Mouse (Mus musculus): ENCODE results near the gene Ptpro. TPM values are rescaled to one million over a fixed set of nuclear protein-coding genes. Genes with fewer than 3 reads are reported as not detected.

The Ptpro gene
- polyA plus RNA-seq, 2 experiments = 2.0 to 2.3 TPM

GRCm38 (mm10) chr6:137495233-137495632 lies 243.1 kb downstream of the Ptpro start:
- DNase-seq (ENCODE audit: low spot score) (no peak), ATAC-seq (ENCODE audit: low FRiP score, low read depth) (no peak)
- no peak for TF ChIP-seq POLR2A (IDR thresholded peaks at IDR 0.05; ENCODE audit: borderline replicate concordance, extremely low read depth, insufficient read depth, insufficient read length)
- 75% methylated on average over 6 of the region's 6 CpGs for WGBS
- no peak overlapping the region for H3K27ac ChIP-seq (replicated peaks; ENCODE audit: low read depth, low read length)
- no peak overlapping the region for H3K4me3 ChIP-seq (replicated peaks; ENCODE audit: low read length)
- H3K9ac ChIP-seq (ENCODE audit: low read depth, low read length, severe bottlenecking) = no peak overlapping the region
- no peaks in the 10 kb centered on the region for H3K27me3 ChIP-seq (ENCODE audit: control insufficient read depth, insufficient read depth, low read length)
- H3K9me3 ChIP-seq (ENCODE audit: control insufficient read depth, low read length) = no peaks in the 10 kb centered on the region
- H3K4me1 ChIP-seq (ENCODE audit: control insufficient read depth, insufficient read depth, low read length) = no peaks in the 10 kb centered on the region
- H3K4me2 ChIP-seq (replicated peaks; ENCODE audit: low read depth, low read length, severe bottlenecking) = no peak overlapping the region
- 0 out of 2 replicates have a peak, but pooled peaks cover under 1% of the 10 kb centered on the region for H3K36me3 ChIP-seq (ENCODE audit: control insufficient read depth, insufficient read depth, low read length)

- WGBS = 97% methylated on average over 2 of the region's 2 CpGs
- no peak for DNase-seq (ENCODE audit: low spot score)
These were observed 244.4 kb downstream of the Ptpro start for GRCm38 (mm10) chr6:137496562-137496961.

DNA sequence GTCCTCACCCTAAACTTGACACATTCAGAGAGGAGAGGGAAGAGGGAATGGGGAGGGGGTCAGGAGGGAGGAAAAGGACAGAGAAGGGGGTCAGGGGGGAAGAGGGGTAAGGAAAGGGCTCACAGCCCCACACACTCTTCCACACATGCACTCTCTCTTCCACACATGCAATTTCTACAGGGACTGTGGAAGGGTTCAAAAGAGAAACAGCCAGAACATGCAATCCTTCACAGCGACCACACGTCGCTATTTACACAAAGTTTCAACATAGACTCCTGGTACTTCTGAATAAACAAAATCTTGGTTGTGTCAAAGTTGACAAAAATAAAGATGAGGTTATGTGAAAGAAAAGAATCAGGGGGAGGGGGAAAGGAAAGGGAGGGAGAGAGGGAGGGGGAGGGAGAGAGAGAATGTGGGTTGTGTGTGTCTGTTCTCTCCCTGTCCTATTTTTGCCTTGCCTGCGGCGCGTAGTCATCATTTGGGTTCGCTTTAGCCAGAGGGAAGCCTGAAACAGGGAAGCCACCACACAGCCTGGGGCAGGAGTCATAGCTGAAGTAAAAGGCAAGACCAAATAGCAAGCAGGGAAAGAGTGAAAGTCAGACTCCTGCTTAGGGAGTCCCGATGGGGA lies 245.2 kb downstream of the Ptpro start:
- WGBS = 88% methylated on average over 8 of the region's 8 CpGs
- DNase-seq (ENCODE audit: low spot score) (no peak), ATAC-seq (ENCODE audit: low FRiP score, low read depth) (no peak)
- Histone ChIP-seq H3K9ac (ENCODE audit: low read depth, low read length, severe bottlenecking) (no peak overlapping the region), H3K27me3 (ENCODE audit: control insufficient read depth, insufficient read depth, low read length) (no peaks in the 10 kb centered on the region), H3K4me3 (replicated peaks; ENCODE audit: low read length) (no peak overlapping the region), H3K36me3 (ENCODE audit: control insufficient read depth, insufficient read depth, low read length) (no peaks in the 10 kb centered on the region), H3K9me3 (ENCODE audit: control insufficient read depth, low read length) (no peaks in the 10 kb centered on the region), H3K4me2 (replicated peaks; ENCODE audit: low read depth, low read length, severe bottlenecking) (no peak overlapping the region), H3K4me1 (ENCODE audit: control insufficient read depth, insufficient read depth, low read length) (no peaks in the 10 kb centered on the region), H3K27ac (replicated peaks; ENCODE audit: low read depth, low read length) (no peak overlapping the region)
- no peak for TF ChIP-seq POLR2A (IDR thresholded peaks at IDR 0.05; ENCODE audit: borderline replicate concordance, extremely low read depth, insufficient read depth, insufficient read length)

More at GRCm38 (mm10) chr6:137496562-137496961, 244.4 kb downstream of the Ptpro start:
- Histone ChIP-seq H3K27me3 (ENCODE audit: control insufficient read depth, insufficient read depth, low read length) (no peaks in the 10 kb centered on the region), H3K4me1 (ENCODE audit: control insufficient read depth, insufficient read depth, low read length) (no peaks in the 10 kb centered on the region), H3K4me3 (replicated peaks; ENCODE audit: low read length) (no peak overlapping the region), H3K9ac (ENCODE audit: low read depth, low read length, severe bottlenecking) (no peak overlapping the region), H3K36me3 (ENCODE audit: control insufficient read depth, insufficient read depth, low read length) (no peaks in the 10 kb centered on the region), H3K9me3 (ENCODE audit: control insufficient read depth, low read length) (no peaks in the 10 kb centered on the region), H3K4me2 (replicated peaks; ENCODE audit: low read depth, low read length, severe bottlenecking) (no peak overlapping the region), H3K27ac (replicated peaks; ENCODE audit: low read depth, low read length) (no peak overlapping the region)
- TF ChIP-seq POLR2A (IDR thresholded peaks at IDR 0.05; ENCODE audit: borderline replicate concordance, extremely low read depth, insufficient read depth, insufficient read length) = no peak
- no peak for ATAC-seq (ENCODE audit: low FRiP score, low read depth)

- Histone ChIP-seq H3K36me3 (ENCODE audit: control insufficient read depth, insufficient read depth, low read length) (no peaks in the 10 kb centered on the region), H3K4me2 (replicated peaks; ENCODE audit: low read depth, low read length, severe bottlenecking) (no peak overlapping the region), H3K9ac (ENCODE audit: low read depth, low read length, severe bottlenecking) (no peak overlapping the region), H3K27ac (replicated peaks; ENCODE audit: low read depth, low read length) (no peak overlapping the region), H3K4me3 (replicated peaks; ENCODE audit: low read length) (no peak overlapping the region), H3K27me3 (ENCODE audit: control insufficient read depth, insufficient read depth, low read length) (no peaks in the 10 kb centered on the region), H3K4me1 (ENCODE audit: control insufficient read depth, insufficient read depth, low read length) (no peaks in the 10 kb centered on the region), H3K9me3 (ENCODE audit: control insufficient read depth, low read length) (no peaks in the 10 kb centered on the region)
- WGBS = 79% methylated on average over 6 of the region's 6 CpGs
- DNase-seq (ENCODE audit: low spot score) = no peak
- TF ChIP-seq POLR2A (IDR thresholded peaks at IDR 0.05; ENCODE audit: borderline replicate concordance, extremely low read depth, insufficient read depth, insufficient read length) = no peak
- ATAC-seq (ENCODE audit: low FRiP score, low read depth) = no peak
These were observed 246.7 kb downstream of the Ptpro start for GRCm38 (mm10) chr6:137498781-137499180.

DNA sequence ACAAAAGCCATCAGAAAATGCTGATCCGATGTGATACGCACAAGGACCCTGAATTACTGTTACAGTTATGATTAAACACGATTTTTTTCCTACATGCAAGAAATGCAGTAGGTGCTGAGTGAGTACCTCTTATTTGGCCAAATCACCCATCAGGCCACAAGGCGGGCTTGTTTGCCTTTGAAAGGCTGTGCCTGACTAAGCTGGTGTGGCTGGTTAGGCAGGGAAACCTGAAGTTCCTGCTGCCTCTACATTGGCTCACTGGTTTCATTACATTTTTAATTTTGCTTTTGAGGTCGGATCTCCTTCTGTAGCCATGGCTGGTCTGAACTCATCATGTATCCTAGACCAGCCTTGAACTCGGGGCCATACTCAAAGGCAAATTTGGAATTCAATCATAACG lies 250.9 kb downstream of the Ptpro start:
- WGBS = 90% methylated on average over 7 of the region's 7 CpGs
- H3K4me2 ChIP-seq (replicated peaks; ENCODE audit: low read depth, low read length, severe bottlenecking) = no peak overlapping the region
- H3K27me3 ChIP-seq (ENCODE audit: control insufficient read depth, insufficient read depth, low read length) = no peaks in the 10 kb centered on the region
- H3K4me3 ChIP-seq (replicated peaks; ENCODE audit: low read length) = no peak overlapping the region
- DNase-seq (ENCODE audit: low spot score) (no peak), ATAC-seq (ENCODE audit: low FRiP score, low read depth) (no peak)
- H3K9me3 ChIP-seq (ENCODE audit: control insufficient read depth, low read length) = no peaks in the 10 kb centered on the region
- H3K27ac ChIP-seq (replicated peaks; ENCODE audit: low read depth, low read length) = no peak overlapping the region
- no peaks in the 10 kb centered on the region for H3K4me1 ChIP-seq (ENCODE audit: control insufficient read depth, insufficient read depth, low read length)
- TF ChIP-seq POLR2A (IDR thresholded peaks at IDR 0.05; ENCODE audit: borderline replicate concordance, extremely low read depth, insufficient read depth, insufficient read length) = no peak
- no peak overlapping the region for H3K9ac ChIP-seq (ENCODE audit: low read depth, low read length, severe bottlenecking)
- H3K36me3 ChIP-seq (ENCODE audit: control insufficient read depth, insufficient read depth, low read length) = 0 out of 2 replicates have a peak, but pooled peaks cover 8% of the 10 kb centered on the region

Data from limb, embryonic 14.5 days (tissue).